Mouse (Mus musculus) retina, postnatal 1 day (tissue): ENCODE measurements around the gene Arhgap9.

Experiments
- DNase-seq: peaks from one replicate; pipeline ENCODE4 v3.0.0-alpha.2; 2012

Arhgap9 gene

GRCm38 (mm10) chr10:127321621-127322020 lies at the start of gene Arhgap9:
Arhgap9 (plus strand) TSS chr10:127321964.
- DNase-seq = no peak

GRCm38 (mm10) chr10:127272371-127272770 lies 49.4 kb upstream of the Arhgap9 start:
- no peak for DNase-seq

- no peak for DNase-seq
Observed at GRCm38 (mm10) chr10:127274261-127275022, 47.3 kb upstream of the Arhgap9 start.

GRCm38 (mm10) chr10:127279730-127280129 lies 42.0 kb upstream of the Arhgap9 start:
- no peak for DNase-seq

- no peak for DNase-seq
Observed at GRCm38 (mm10) chr10:127281316-127281715, 40.4 kb upstream of the Arhgap9 start.

- DNase-seq = no peak
Observed at GRCm38 (mm10) chr10:127282620-127283215, 39.0 kb upstream of the Arhgap9 start.

- no peak for DNase-seq
Observed at GRCm38 (mm10) chr10:127284105-127284622, 37.6 kb upstream of the Arhgap9 start.

- no peak for DNase-seq
Observed at GRCm38 (mm10) chr10:127284724-127285500, 36.9 kb upstream of the Arhgap9 start.

GRCm38 (mm10) chr10:127285644-127286043 lies 36.1 kb upstream of the Arhgap9 start:
- no peak for DNase-seq

GRCm38 (mm10) chr10:127286194-127286593 lies 35.6 kb upstream of the Arhgap9 start:
- no peak for DNase-seq

- peak; percentile 40 for DNase-seq
Observed at GRCm38 (mm10) chr10:127286730-127287129, 35.0 kb upstream of the Arhgap9 start.

GRCm38 (mm10) chr10:127287271-127287935 lies 34.4 kb upstream of the Arhgap9 start:
- DNase-seq = no peak

- DNase-seq = peak; percentile 15
Observed at GRCm38 (mm10) chr10:127287936-127288293, 33.8 kb upstream of the Arhgap9 start.

GRCm38 (mm10) chr10:127288328-127288799 lies 33.4 kb upstream of the Arhgap9 start:
- DNase-seq = no peak

GRCm38 (mm10) chr10:127288800-127289572 lies 32.8 kb upstream of the Arhgap9 start, which contains the start of gene Mbd6:
Mbd6 (minus strand) TSS chr10:127289018.
- DNase-seq = peak; percentile 94

GRCm38 (mm10) chr10:127289573-127290191 lies 32.1 kb upstream of the Arhgap9 start:
- peak; percentile 77 for DNase-seq

- DNase-seq = peak; percentile 100
Observed at GRCm38 (mm10) chr10:127290307-127290929, 31.3 kb upstream of the Arhgap9 start.

GRCm38 (mm10) chr10:127290930-127291880 lies 30.6 kb upstream of the Arhgap9 start:
- no peak for DNase-seq

GRCm38 (mm10) chr10:127291881-127292638 lies 29.7 kb upstream of the Arhgap9 start:
- no peak for DNase-seq
